Mouse (Mus musculus) forebrain, embryonic 11.5 days (tissue): ENCODE measurements around the gene Cela3a. TPM values are rescaled to one million over a fixed set of nuclear protein-coding genes. Genes with fewer than 3 reads are reported as not detected.

Source experiments
- ATAC-seq: fragments of 200-750 bp; cut with Nextera tagmentation; replicated peaks from 2 replicates; pipeline ENCODE4 v1.8.0; 2017; ENCODE audit warnings: moderate TSS enrichment; ENCODE audit not compliant: low FRiP score
- DNase-seq: peaks from one replicate; pipeline ENCODE4 v3.0.0-alpha.2; 2017; ENCODE audit warnings: low spot score
- H3K27ac ChIP-seq: fragments of 300-500 bp; sonication (generic); 2 replicates; pipeline ENCODE4 v1.5.1; 2014; ENCODE audit warnings: low read depth, low read length
- H3K27me3 ChIP-seq: fragments of 300-500 bp; sonication (generic); 2 replicates; pipeline ENCODE4 v1.6.1; 2014; ENCODE audit warnings: mild to moderate bottlenecking, low read length, mixed read lengths; ENCODE audit not compliant: control insufficient read depth, insufficient read depth
- H3K36me3 ChIP-seq: fragments of 300-500 bp; sonication (generic); 2 replicates; pipeline ENCODE4 v1.6.1; 2014; ENCODE audit warnings: mild to moderate bottlenecking, low read length, moderate library complexity, mixed read lengths; ENCODE audit not compliant: control insufficient read depth, insufficient read depth
- H3K4me1 ChIP-seq: fragments of 300-500 bp; sonication (generic); replicated peaks from 2 replicates; pipeline ENCODE4 v1.6.1; 2014; ENCODE audit warnings: low read length, mixed read lengths; ENCODE audit not compliant: control insufficient read depth, insufficient read depth
- H3K4me2 ChIP-seq: fragments of 300-500 bp; sonication (generic); 2 replicates; pipeline ENCODE4 v1.6.1; 2014; ENCODE audit warnings: low read depth, mild to moderate bottlenecking, low read length, moderate library complexity, mixed read lengths; ENCODE audit not compliant: severe bottlenecking
- H3K4me3 ChIP-seq: fragments of 300-500 bp; sonication (generic); 2 replicates; pipeline ENCODE4 v1.5.1; 2014; ENCODE audit warnings: low read depth, low read length
- H3K9ac ChIP-seq: fragments of 300-500 bp; sonication (generic); 2 replicates; pipeline ENCODE4 v1.6.1; 2014; ENCODE audit warnings: low read length
- H3K9me3 ChIP-seq: fragments of 300-500 bp; sonication (generic); 2 replicates; pipeline ENCODE4 v1.6.1; 2016; ENCODE audit warnings: low read length, mixed read lengths; ENCODE audit not compliant: control insufficient read depth
- WGBS: fragments of 180-500 bp; shearing (Covaris S2); extraction: QIAGEN DNeasy Blood & Tissue Kit; methylation state at CpG from one replicate; pipeline ENCODE4 v1.1.7; 2014; 5-methylcytosine and 5-hydroxymethylcytosine counted together
- polyA plus RNA-seq: library from polyadenylated mRNA; unstranded; fragments of >200 nt; fragmentation: Nextera tagmentation; extraction: Ambion mirVana; gene quantifications from 2 replicates; pipeline ENCODE4 v1.2.1, GENCODE M21; 2014

Gene Cela3a
- polyA plus RNA-seq, 1 experiment from 2014 or later: not detected

DNA sequence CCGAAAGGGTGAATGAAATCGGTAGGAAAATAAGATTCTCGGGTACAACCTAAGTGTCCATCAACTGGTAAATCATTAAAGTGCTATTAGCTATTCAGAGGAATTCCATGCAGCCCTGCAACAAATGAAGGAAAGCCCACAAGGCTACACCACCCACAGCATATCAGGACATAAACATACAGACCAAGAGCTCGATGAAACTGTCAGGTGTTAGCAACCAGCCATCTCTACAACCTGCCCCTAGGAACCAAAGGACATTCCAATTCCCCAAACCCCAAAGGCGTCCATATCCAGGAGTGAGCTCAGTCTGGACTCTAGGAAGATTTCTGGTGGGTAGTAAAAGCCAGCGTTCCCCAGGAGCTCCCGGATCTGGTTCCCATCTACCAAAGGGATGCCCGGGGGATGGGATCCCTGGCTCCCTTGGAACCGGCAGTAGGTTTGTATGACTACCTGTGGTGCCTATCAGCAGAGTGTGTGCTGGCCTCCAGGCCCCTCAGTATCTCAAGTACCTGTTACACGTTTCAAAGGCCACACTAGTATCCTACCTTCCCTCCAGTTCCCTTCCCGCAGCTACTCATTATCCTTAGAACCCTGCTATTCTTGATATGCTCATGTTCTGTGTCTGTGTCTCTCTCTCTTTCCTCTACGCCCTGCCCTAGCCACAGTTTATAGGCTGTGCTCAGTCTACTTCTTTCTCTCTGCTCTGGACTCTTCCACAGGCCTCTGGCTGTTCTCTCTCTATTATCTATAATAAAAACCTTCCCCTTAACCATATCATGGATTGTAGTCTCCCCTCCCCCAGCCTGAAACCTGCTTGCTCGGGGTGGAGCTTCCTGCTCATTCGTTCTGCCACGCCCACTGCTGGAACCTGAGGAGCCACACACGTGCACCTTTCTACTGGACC, 28.6 kb downstream of the Cela3a start:
- no peak overlapping the region for H3K9ac ChIP-seq
- H3K27me3 ChIP-seq: no peaks in the 10 kb centered on the region
- no peaks in the 10 kb centered on the region for H3K36me3 ChIP-seq
- no peak overlapping the region for H3K4me3 ChIP-seq
- DNase-seq: no peak
- no peaks in the 10 kb centered on the region for H3K4me1 ChIP-seq
- WGBS: 39% methylated on average over 14 of the region's 16 CpGs
- no peak for ATAC-seq
- H3K4me2 ChIP-seq: no peak overlapping the region
- H3K27ac ChIP-seq: no peak overlapping the region
- no peaks in the 10 kb centered on the region for H3K9me3 ChIP-seq

DNA sequence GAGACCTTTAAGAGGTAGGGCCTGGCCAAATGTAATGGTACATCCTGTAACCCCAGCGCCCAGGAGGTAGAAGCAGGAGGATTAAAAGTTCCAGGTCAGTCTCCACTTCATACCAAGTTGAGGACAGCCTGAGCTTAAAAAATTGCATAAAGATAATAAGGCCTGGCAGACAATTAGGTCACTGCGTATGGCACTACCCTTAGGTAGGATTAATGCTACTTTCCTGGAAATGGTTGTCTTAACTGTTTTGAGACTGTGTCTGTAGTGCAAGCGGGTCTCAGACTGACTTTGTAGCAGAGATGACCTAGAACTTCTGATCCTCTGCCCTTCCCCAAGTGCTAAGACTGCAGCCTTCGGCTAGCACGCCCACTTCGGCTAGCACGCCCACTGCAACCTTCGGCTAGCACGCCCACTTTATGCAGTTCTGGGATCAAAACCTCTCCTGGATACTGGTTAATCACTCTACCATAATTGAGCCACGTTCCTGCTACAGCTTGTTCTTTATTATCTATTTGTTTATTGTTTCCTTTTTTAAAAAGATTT, 29.8 kb downstream of the Cela3a start:
- 89% methylated on average over 10 of the region's 10 CpGs for WGBS
- DNase-seq (no peak), ATAC-seq (no peak)
- Histone ChIP-seq H3K27ac (no peak overlapping the region), H3K9ac (no peak overlapping the region), H3K27me3 (no peaks in the 10 kb centered on the region), H3K4me2 (no peak overlapping the region), H3K36me3 (no peaks in the 10 kb centered on the region), H3K4me1 (no peaks in the 10 kb centered on the region), H3K4me3 (no peak overlapping the region), H3K9me3 (no peaks in the 10 kb centered on the region)

DNA sequence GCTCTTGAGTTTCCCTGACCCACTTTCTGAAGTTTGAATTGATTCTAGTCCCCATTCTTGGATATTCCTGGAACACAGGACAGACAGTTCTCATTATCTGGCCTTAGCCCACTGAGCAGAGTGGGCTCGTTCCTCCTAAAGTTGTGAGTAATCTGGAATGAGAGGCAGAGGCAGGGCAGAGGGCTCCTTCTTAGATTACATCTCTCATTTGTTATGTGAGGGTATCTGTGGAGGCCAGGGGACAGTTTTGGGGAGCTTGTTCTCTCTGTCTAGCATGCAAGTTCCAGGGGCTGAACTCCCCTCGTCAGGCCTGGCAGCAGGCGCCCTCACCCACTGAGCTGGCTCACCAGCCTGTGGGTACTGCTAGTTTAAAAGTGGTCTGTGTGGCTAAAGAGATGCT, 30.5 kb downstream of the Cela3a start:
- H3K27ac ChIP-seq: no peak overlapping the region
- ATAC-seq (no peak), DNase-seq (no peak)
- no peaks in the 10 kb centered on the region for H3K4me1 ChIP-seq
- WGBS: 85% methylated on average over 3 of the region's 3 CpGs
- no peak overlapping the region for H3K9ac ChIP-seq
- no peaks in the 10 kb centered on the region for H3K36me3 ChIP-seq
- H3K4me3 ChIP-seq: no peak overlapping the region
- H3K4me2 ChIP-seq: no peak overlapping the region
- H3K9me3 ChIP-seq: no peaks in the 10 kb centered on the region
- no peaks in the 10 kb centered on the region for H3K27me3 ChIP-seq

DNA sequence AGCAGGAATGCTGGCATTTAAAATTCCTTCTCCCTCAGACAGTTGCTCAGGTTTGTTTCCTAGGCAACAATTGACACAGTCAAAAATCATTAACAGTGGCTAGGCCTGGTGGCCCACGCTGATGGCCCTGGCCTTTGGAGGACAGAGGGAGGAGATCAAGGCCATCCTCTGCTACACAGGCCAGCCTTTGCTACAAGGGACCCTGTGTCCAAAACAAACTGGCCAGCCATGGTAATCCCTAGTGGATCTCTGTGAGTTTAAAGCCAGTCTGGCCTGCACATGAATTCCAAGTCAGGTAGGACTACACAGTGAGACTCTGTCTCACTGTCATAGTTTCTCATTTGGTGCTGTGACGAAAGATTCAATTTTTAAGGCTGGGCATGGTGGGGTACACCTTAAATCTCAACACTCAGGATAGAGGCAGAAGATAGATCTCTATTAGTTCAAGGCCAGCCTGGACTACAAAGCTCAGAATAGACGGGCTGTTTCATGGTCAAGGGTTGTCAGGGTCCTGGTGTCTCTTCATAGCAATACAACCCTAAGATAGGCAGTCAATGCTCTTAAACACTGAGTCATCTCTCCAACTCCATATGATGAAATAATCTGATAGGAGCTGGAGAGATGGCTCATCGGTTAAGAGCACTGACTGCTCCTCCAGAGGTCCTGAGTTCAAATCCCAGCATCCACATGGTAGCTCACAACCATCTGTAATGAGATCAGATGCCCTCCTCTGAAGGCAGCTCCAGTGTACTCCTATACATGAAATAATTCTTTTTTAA, 31.9 kb downstream of the Cela3a start:
- ATAC-seq (no peak), DNase-seq (no peak)
- H3K27me3 ChIP-seq: no peaks in the 10 kb centered on the region
- no peak overlapping the region for H3K4me3 ChIP-seq
- H3K36me3 ChIP-seq: no peaks in the 10 kb centered on the region
- H3K4me1 ChIP-seq: no peaks in the 10 kb centered on the region
- 82% methylated on average over 4 of the region's 4 CpGs for WGBS
- H3K9ac ChIP-seq: no peak overlapping the region
- H3K9me3 ChIP-seq: no peaks in the 10 kb centered on the region
- H3K27ac ChIP-seq: no peak overlapping the region
- no peak overlapping the region for H3K4me2 ChIP-seq

DNA sequence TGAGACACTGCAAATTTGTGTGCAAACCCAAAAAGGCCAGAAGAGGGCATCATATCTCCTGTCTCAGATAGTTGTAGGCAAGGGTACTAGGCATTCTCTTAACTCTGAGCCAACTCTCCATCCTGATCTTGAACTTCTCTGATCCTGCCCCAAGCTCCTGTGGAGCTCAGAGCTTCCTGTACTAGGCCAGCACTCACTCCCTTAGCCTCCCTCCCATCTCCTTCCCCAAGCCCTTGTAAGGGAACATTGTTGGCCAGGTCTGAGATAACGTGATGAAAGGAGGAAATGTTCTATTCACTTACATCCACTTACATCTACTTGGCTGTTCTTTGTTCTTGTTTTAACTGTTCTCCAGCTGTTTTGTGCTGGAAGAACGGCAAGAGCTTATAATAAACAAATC, 32.8 kb downstream of the Cela3a start:
- Histone ChIP-seq H3K4me1 (no peaks in the 10 kb centered on the region), H3K27ac (no peak overlapping the region), H3K9ac (no peak overlapping the region), H3K4me3 (no peak overlapping the region), H3K4me2 (no peak overlapping the region), H3K36me3 (no peaks in the 10 kb centered on the region), H3K27me3 (no peaks in the 10 kb centered on the region), H3K9me3 (no peaks in the 10 kb centered on the region)
- 85% methylated on average over 2 of the region's 2 CpGs for WGBS
- DNase-seq (no peak), ATAC-seq (no peak)

DNA sequence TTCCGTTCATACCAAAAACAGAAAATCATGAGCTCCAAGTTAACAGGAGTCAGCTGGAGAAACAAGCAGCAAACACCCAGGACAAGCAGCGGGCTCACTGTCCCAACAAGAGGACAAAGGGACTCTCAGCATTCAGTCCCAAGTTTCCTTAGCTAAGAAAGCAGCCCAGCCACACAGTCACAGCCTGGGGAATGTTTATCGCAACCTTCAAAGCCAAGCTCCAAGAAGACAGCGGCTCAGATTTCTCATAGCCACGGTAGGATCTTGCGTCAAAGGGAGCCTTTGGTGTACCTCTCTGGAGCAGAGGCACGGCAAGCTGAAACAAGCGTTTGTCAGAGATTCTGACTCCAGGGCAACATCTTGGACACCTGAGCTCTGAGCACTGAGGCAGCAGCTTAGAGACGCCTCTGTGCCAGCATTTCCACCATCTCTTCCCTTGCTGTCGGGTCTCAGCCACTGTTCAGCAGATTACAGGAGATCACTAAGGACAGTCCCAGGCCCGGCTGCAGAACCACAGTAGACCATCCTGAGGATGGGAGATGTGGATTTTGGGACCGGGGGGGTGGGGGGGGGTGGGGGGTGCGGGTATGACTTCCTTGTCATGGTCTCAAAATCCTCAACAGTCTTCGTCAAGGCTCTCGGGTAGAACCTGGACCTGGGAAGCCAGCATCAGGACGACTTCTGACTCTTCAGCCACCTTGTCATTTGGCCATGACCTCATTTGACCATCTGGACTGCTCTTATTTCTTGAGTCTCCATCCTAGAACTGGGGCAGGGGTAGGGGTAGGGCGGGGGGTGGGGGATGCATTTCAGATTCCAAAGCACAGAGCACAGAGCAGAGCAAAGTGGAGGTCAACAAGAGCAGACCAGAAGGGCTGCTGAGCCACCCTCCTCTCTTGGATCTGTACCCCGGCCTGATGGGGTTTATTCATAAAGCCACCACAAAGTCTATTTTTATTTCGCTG, 34.0 kb downstream of the Cela3a start:
- 55% methylated on average over 19 of the region's 19 CpGs for WGBS
- Histone ChIP-seq H3K4me1 (no peaks in the 10 kb centered on the region), H3K4me3 (no peak overlapping the region), H3K27ac (no peak overlapping the region), H3K9ac (no peak overlapping the region), H3K36me3 (no peaks in the 10 kb centered on the region), H3K27me3 (no peaks in the 10 kb centered on the region), H3K9me3 (no peaks in the 10 kb centered on the region), H3K4me2 (no peak overlapping the region)
- no peak for ATAC-seq
- DNase-seq: no peak

DNA sequence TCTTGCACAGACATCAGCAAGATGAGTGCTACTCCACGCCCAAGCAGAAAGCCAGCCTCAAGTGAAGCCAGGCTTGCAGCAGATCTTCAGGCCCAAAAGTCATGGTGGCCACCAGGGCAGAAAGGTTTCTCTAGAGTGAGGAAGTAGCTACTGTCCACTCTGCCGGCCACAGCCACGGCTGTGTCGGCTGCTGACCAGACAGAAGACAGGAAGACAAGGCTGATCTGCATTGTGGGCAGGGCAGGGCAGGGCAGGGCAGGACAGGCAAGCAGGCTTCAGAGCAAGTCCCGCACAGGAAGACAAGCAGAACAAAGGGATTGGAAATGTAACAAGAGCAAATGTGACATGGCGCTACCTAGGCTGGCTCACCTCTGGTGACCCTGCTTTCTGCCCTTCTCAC, 35.9 kb downstream of the Cela3a start:
- Histone ChIP-seq H3K4me1 (no peaks in the 10 kb centered on the region), H3K27ac (no peak overlapping the region), H3K9ac (no peak overlapping the region), H3K27me3 (no peaks in the 10 kb centered on the region), H3K36me3 (no peaks in the 10 kb centered on the region), H3K4me3 (no peak overlapping the region), H3K9me3 (no peaks in the 10 kb centered on the region), H3K4me2 (no peak overlapping the region)
- WGBS: 63% methylated on average over 6 of the region's 6 CpGs
- no peak for DNase-seq
- no peak for ATAC-seq
